Comparison of ENCODE assay signal across 34 mouse cellular contexts in genomic region chr15:84276066-84276465, GRCm38 (mm10).
"Had no signal": no experiment of that assay in that cellular context is flagged by ENCODE, and none has a peak within 500 bp of the region (broad histone marks: within the 10 kb centered on the region; RNA-seq: fewer than 3 reads in every experiment).

No protein-coding gene starts in this region.

- H3K9me3 ChIP-seq: heart, embryonic 10.5 days; heart, embryonic 15.5 days; hindbrain, embryonic 12.5 days; hindbrain, embryonic 13.5 days; hindbrain, embryonic 15.5 days; intestine, embryonic 15.5 days; kidney, embryonic 15.5 days had no signal

- H3K4me1 ChIP-seq: heart, embryonic 10.5 days; heart, embryonic 12.5 days; heart, embryonic 13.5 days; heart, embryonic 15.5 days; intestine, embryonic 15.5 days had no signal

- H3K9ac ChIP-seq: heart, embryonic 12.5 days; heart, embryonic 13.5 days; heart, embryonic 15.5 days; hindbrain, embryonic 12.5 days; hindbrain, embryonic 13.5 days; hindbrain, embryonic 15.5 days; intestine, embryonic 15.5 days; kidney, embryonic 15.5 days had no signal

- H3K27ac ChIP-seq: heart, embryonic 10.5 days; heart, embryonic 13.5 days; heart, embryonic 15.5 days; hindbrain, embryonic 12.5 days; hindbrain, embryonic 13.5 days; hindbrain, embryonic 15.5 days; hindbrain, postnatal 0 days; intestine, embryonic 15.5 days; kidney, embryonic 15.5 days; kidney, postnatal 0 days; layer of hippocampus, adult 2 months; left cerebral cortex, adult 2 months had no signal

- H3K27me3 ChIP-seq: heart, embryonic 12.5 days; heart, embryonic 13.5 days; heart, embryonic 15.5 days; hindbrain, embryonic 12.5 days; hindbrain, embryonic 13.5 days; hindbrain, embryonic 15.5 days; intestine, embryonic 15.5 days; kidney, embryonic 15.5 days had no signal

- ATAC-seq: hindbrain, embryonic 16.5 days; hindbrain, postnatal 0 days; inflammation-experienced regulatory T-cells, adult 6 months; intestine, embryonic 15.5 days; intestine, embryonic 16.5 days; intestine, postnatal 0 days had no signal

- DNase-seq: heart, postnatal 10 days; heart, postnatal 14 days; heart, postnatal 36 days; heart, postnatal 4 days; kidney, adult 11 months; kidney, adult 18-20 months; kidney, adult 2 months; kidney, adult 8-10 months; kidney, adult 9 months; kidney, postnatal 10 days; kidney, postnatal 14 days; kidney, postnatal 25 days; kidney, postnatal 36 days; kidney, postnatal 4 days; layer of hippocampus, adult 9-11 months; layer of hippocampus, postnatal 36 days had no signal

- H3K4me2 ChIP-seq: heart, embryonic 11.5 days; heart, embryonic 12.5 days; heart, embryonic 13.5 days; heart, embryonic 15.5 days; hindbrain, embryonic 12.5 days; hindbrain, embryonic 13.5 days; hindbrain, embryonic 15.5 days; intestine, embryonic 15.5 days; kidney, embryonic 15.5 days had no signal

- H3K4me3 ChIP-seq: heart, embryonic 10.5 days; heart, embryonic 12.5 days; heart, embryonic 13.5 days; heart, embryonic 15.5 days; hindbrain, embryonic 12.5 days; hindbrain, embryonic 13.5 days; hindbrain, embryonic 15.5 days; intestine, embryonic 15.5 days; kidney, embryonic 15.5 days; layer of hippocampus, adult 2 months; left cerebral cortex, adult 2 months had no signal

- H3K36me3 ChIP-seq: hindbrain, embryonic 12.5 days; hindbrain, embryonic 13.5 days; hindbrain, embryonic 15.5 days; intestine, embryonic 15.5 days; kidney, embryonic 15.5 days had no signal
